Mouse (Mus musculus): ENCODE data around the gene Hoxb13. TPM values are rescaled to one million over a fixed set of nuclear protein-coding genes. Genes with fewer than 3 reads are reported as not detected.

Gene Hoxb13
- polyA plus RNA-seq, 1 experiment from 2014 or later, result not detected

DNA sequence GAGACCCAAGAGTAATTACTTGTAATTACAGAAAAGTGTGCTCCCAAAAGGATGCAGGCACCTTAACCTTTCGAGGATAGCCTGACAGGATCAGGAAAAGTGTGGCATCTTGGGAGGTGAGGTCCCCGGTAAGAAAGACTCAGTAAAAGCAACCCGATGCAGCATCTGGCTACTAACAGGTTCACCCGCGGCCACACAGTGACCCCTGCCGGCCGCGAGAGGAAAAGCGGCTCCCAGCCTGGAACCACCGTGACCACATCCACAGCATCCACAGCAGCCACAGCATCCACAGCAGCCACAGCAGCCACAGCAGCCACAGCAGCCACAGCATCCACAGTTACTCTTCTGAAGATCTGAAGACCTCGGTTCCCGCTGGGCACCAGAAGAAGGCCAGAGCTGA lies 40.8 kb downstream of the Hoxb13 start:
- no peaks in the 10 kb centered on the region for H3K4me1 ChIP-seq (replicated peaks; ENCODE audit: insufficient read depth, low read length)
- H3K36me3 ChIP-seq (ENCODE audit: insufficient read depth, low read length), result no peaks in the 10 kb centered on the region
- no peak for ATAC-seq (replicated peaks; ENCODE audit: low FRiP score, low read depth)
- peak; percentile 85 for TF ChIP-seq CTCF (IDR thresholded peaks at IDR 0.05; ENCODE audit: low read depth)
- H3K27me3 ChIP-seq (ENCODE audit: insufficient read depth, low read length), result 0 out of 2 replicates have a peak, but pooled peaks cover 3% of the 10 kb centered on the region
- 1% methylated on average over 12 of the region's 12 CpGs for WGBS
- no peak overlapping the region for H3K4me2 ChIP-seq (ENCODE audit: low read length)
- H3K9ac ChIP-seq (ENCODE audit: low read depth, low read length), result no peak overlapping the region
- peak; percentile 73 for DNase-seq (ENCODE audit: low spot score)
- no peak overlapping the region for H3K27ac ChIP-seq
- H3K9me3 ChIP-seq (replicated peaks; ENCODE audit: low read length), result no peaks in the 10 kb centered on the region
- H3K4me3 ChIP-seq (replicated peaks; ENCODE audit: low read depth, low read length), result no peak overlapping the region

DNA sequence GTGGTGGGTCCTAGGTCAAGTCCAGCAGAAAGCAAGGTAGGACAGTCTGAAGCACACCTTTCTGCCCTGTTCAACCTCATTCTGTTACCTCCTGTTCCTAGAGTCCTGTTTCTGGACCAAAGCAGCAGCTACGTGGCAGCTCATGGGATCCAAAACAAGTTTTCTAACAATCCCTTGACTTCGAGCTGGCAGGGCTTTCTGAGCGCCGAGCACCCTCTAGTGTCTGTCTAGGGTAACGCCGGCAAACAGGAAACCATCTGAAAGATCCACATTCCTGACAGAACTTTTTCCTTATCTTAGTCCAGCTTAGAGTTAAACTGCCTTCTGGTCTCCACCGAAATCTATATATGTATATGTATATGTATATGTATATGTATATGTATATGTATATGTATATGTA lies 46.1 kb downstream of the Hoxb13 start:
- H3K27ac ChIP-seq, result no peak overlapping the region
- no peak overlapping the region for H3K9ac ChIP-seq (ENCODE audit: low read depth, low read length)
- ATAC-seq (replicated peaks; ENCODE audit: low FRiP score, low read depth), result no peak
- peak; percentile 87 for DNase-seq (ENCODE audit: low spot score)
- H3K4me3 ChIP-seq (replicated peaks; ENCODE audit: low read depth, low read length), result no peak overlapping the region
- 0 out of 2 replicates have a peak, but pooled peaks cover 1% of the 10 kb centered on the region for H3K27me3 ChIP-seq (ENCODE audit: insufficient read depth, low read length)
- no peaks in the 10 kb centered on the region for H3K4me1 ChIP-seq (replicated peaks; ENCODE audit: insufficient read depth, low read length)
- no peaks in the 10 kb centered on the region for H3K36me3 ChIP-seq (ENCODE audit: insufficient read depth, low read length)
- no peaks in the 10 kb centered on the region for H3K9me3 ChIP-seq (replicated peaks; ENCODE audit: low read length)
- peak; percentile 86 for TF ChIP-seq CTCF (IDR thresholded peaks at IDR 0.05; ENCODE audit: low read depth)
- H3K4me2 ChIP-seq (ENCODE audit: low read length), result no peak overlapping the region
- 2% methylated on average over 7 of the region's 7 CpGs for WGBS

Other genes starting within 250 kb of the Hoxb13 start
- gene Igf2bp1, start 188.4 kb upstream of the Hoxb13 start, polyA plus RNA-seq (2015; fragmentation: Nextera tagmentation; extraction: Ambion mirVana), result 14.9 and 20.5 TPM in 2 replicates
- gene Gip, start 169.8 kb upstream of the Hoxb13 start, polyA plus RNA-seq (2015; fragmentation: Nextera tagmentation; extraction: Ambion mirVana), result not detected in 2 replicates
- 85.8 and 90.6 TPM in 2 replicates for gene Snf8, start 159.4 kb upstream of the Hoxb13 start, polyA plus RNA-seq (2015; fragmentation: Nextera tagmentation; extraction: Ambion mirVana)
- gene Ube2z, start 128.9 kb upstream of the Hoxb13 start, polyA plus RNA-seq (2015; fragmentation: Nextera tagmentation; extraction: Ambion mirVana), result 31.7 and 33.2 TPM in 2 replicates
- gene Atp5g1, start 118.6 kb upstream of the Hoxb13 start, polyA plus RNA-seq (2015; fragmentation: Nextera tagmentation; extraction: Ambion mirVana), result 1,356 and 1,385 TPM in 2 replicates
- not detected in 2 replicates for gene Calcoco2, start 82.4 kb upstream of the Hoxb13 start, polyA plus RNA-seq (2015; fragmentation: Nextera tagmentation; extraction: Ambion mirVana)
- gene Ttll6, start 60.5 kb upstream of the Hoxb13 start, polyA plus RNA-seq (2015; fragmentation: Nextera tagmentation; extraction: Ambion mirVana), result 0.04 TPM in 1 of 2 replicates, not detected in the other
- 22.6 and 23.1 TPM in 2 replicates for gene Hoxb9, start 77.1 kb downstream of the Hoxb13 start, polyA plus RNA-seq (2015; fragmentation: Nextera tagmentation; extraction: Ambion mirVana)
- 8.7 and 12.2 TPM in 2 replicates for gene Hoxb8, start 87.6 kb downstream of the Hoxb13 start, polyA plus RNA-seq (2015; fragmentation: Nextera tagmentation; extraction: Ambion mirVana)
- gene Hoxb7, start 92.3 kb downstream of the Hoxb13 start, polyA plus RNA-seq (2015; fragmentation: Nextera tagmentation; extraction: Ambion mirVana), result 56.1 and 58.9 TPM in 2 replicates
- gene Hoxb6, start 98.2 kb downstream of the Hoxb13 start, polyA plus RNA-seq (2015; fragmentation: Nextera tagmentation; extraction: Ambion mirVana), result 45.0 and 47.8 TPM in 2 replicates
- 10.2 and 12.9 TPM in 2 replicates for gene Hoxb5, start 109.0 kb downstream of the Hoxb13 start, polyA plus RNA-seq (2015; fragmentation: Nextera tagmentation; extraction: Ambion mirVana)
- gene Hoxb4, start 124.0 kb downstream of the Hoxb13 start, polyA plus RNA-seq (2015; fragmentation: Nextera tagmentation; extraction: Ambion mirVana), result 3.6 and 3.8 TPM in 2 replicates
- 3.9 and 4.2 TPM in 2 replicates for gene Hoxb3, start 129.0 kb downstream of the Hoxb13 start, polyA plus RNA-seq (2015; fragmentation: Nextera tagmentation; extraction: Ambion mirVana)
- gene Hoxb2, start 156.2 kb downstream of the Hoxb13 start, polyA plus RNA-seq (2015; fragmentation: Nextera tagmentation; extraction: Ambion mirVana), result 38.0 and 42.3 TPM in 2 replicates
- 0.13 and 0.37 TPM in 2 replicates for gene Hoxb1, start 171.4 kb downstream of the Hoxb13 start, polyA plus RNA-seq (2015; fragmentation: Nextera tagmentation; extraction: Ambion mirVana)